ENCODE assay signal across 9 mouse cellular contexts in the genomic region with DNA sequence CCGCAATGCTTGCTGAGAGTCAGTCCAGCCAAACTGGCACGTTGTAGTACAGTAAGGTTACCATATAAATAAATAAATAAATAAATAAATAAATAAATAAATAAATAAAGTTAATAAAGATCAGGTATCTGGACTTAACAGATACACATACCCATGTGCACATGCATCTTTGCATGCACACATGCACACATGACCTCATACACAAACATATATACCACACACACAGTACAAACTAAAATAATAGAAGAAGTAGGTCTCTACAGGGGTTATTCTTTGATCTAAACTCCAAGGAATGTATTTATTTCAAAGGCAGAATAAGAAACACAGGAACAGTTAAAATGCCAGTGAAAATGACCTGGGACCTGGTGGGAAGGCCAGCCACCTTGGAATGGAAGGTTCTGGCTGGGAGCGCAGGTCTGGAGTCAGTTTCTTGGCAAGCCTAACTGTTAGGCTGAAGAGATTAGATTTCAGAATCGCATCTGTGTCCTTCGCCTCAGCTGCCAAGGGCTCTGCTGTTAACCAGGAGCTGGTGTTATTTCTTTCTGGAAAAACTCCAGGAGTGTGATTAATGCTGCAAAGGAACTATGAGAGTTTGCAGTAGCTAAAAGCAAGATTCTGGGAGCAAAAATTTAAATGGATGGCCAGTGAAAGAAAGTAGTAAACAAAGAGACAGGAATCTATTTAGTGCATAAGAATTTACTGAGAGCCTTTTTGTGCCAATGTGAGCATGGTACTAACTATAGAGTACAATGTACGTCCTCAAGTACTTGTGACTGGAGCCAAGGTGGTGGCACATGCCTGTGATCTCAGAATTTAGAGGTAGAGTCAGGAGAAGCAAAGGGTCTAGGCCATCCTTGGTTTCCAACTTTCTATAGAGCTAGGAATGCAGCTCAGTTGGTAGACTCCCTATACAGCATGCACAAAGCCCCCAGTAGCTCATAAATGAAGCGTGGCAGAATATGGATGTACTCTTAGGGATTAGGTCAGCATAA. TPM values are rescaled to one million over a fixed set of nuclear protein-coding genes. Genes with fewer than 3 reads are reported as not detected.
DNase-seq lines count a peak whose midpoint lies in the region; ATAC-seq and TF ChIP-seq lines count a peak whose summit lies in the region.
"Had no signal": no experiment of that assay in that cellular context is flagged by ENCODE, and none has a peak within 500 bp of the region (broad histone marks: within the 10 kb centered on the region; RNA-seq: fewer than 3 reads in every experiment).

No protein-coding gene starts in this region.

- no peak overlapping the region for H3K4me2 ChIP-seq in intestine, embryonic 14.5 days (ENCODE audit: low read length)
- no peak overlapping the region for H3K4me2 ChIP-seq in intestine, postnatal 0 days (replicated peaks; ENCODE audit: low read depth)
- no peak overlapping the region for H3K4me2 ChIP-seq in kidney, embryonic 15.5 days
- H3K4me2 ChIP-seq in neural tube, embryonic 15.5 days: no peak overlapping the region
- H3K4me2 ChIP-seq: embryonic facial prominence, embryonic 12.5 days had no signal

- H3K36me3 ChIP-seq in intestine, embryonic 14.5 days (ENCODE audit: control insufficient read depth, insufficient read depth, low read length): no peaks in the 10 kb centered on the region
- H3K36me3 ChIP-seq in intestine, postnatal 0 days (ENCODE audit: control insufficient read depth, insufficient read depth): no peaks in the 10 kb centered on the region
- no peaks in the 10 kb centered on the region for H3K36me3 ChIP-seq in kidney, embryonic 15.5 days
- H3K36me3 ChIP-seq in neural tube, embryonic 15.5 days: no peaks in the 10 kb centered on the region
- H3K36me3 ChIP-seq: embryonic facial prominence, embryonic 12.5 days had no signal

- no peak for TF ChIP-seq CTCF in intestine, postnatal 0 days (IDR thresholded peaks at IDR 0.05; ENCODE audit: low read depth)
- TF ChIP-seq CTCF in Patski (IDR thresholded peaks at IDR 0.05): no peak

- 0 out of 2 replicates have a peak, but pooled peaks have one; percentile 34 for ATAC-seq in intestine, embryonic 14.5 days (replicated peaks; ENCODE audit: low FRiP score, low TSS enrichment, low read depth)
- no peak for ATAC-seq in intestine, postnatal 0 days
- peak; percentile 80 for ATAC-seq in Patski
- 0 out of 2 replicates have a peak, but pooled peaks have one; percentile 40 for ATAC-seq in kidney, embryonic 15.5 days (replicated peaks; ENCODE audit: low FRiP score)
- no peak for ATAC-seq in megakaryocyte progenitor cell, adult 5-6 weeks (replicated peaks; ENCODE audit: poor library complexity)
- ATAC-seq in CD4-positive, CD25-positive, alpha-beta regulatory T cell, adult 4 months: no peak
- ATAC-seq in neural tube, embryonic 15.5 days (ENCODE audit: low FRiP score): no peak

- DNase-seq in intestine, embryonic 14.5 days (ENCODE audit: low spot score): no peak
- peak; percentile 54 for DNase-seq in Patski (ENCODE audit: low read depth, low spot score)
- peak; percentile 81 for DNase-seq in gastrocnemius, adult 18-20 months (ENCODE audit: low spot score)

- CTCF ChIA-PET in Patski (lab: Charles Lee): interaction anchor here (0.8 to 1.2 kb wide), 3 partner anchors 10 to 26 kb away, joined by 3 to 4 read pairs (median 4); no protein-coding TSS in a partner anchor

- H3K27ac ChIP-seq in intestine, embryonic 14.5 days (ENCODE audit: low read depth): 0 out of 2 replicates have a peak overlapping the region, but pooled peaks have one; percentile 16
- H3K27ac ChIP-seq in intestine, postnatal 0 days (ENCODE audit: low read depth, low read length): no peak overlapping the region
- H3K27ac ChIP-seq in kidney, embryonic 15.5 days: no peak overlapping the region
- H3K27ac ChIP-seq in neural tube, embryonic 15.5 days (replicated peaks): no peak overlapping the region
- H3K27ac ChIP-seq: embryonic facial prominence, embryonic 12.5 days had no signal

- POLR2A ChIA-PET in Patski (lab: Charles Lee): interaction anchor here (1.5 to 1.8 kb wide), 2 partner anchors 18 to 23 kb away, joined by 4 to 7 read pairs; a partner anchor contains a TSS

- H3K4me1 ChIP-seq in intestine, embryonic 14.5 days (replicated peaks; ENCODE audit: control insufficient read depth, insufficient read depth, low read length): 0 out of 2 replicates have a peak, but pooled peaks cover 3% of the 10 kb centered on the region
- no peaks in the 10 kb centered on the region for H3K4me1 ChIP-seq in intestine, postnatal 0 days (replicated peaks; ENCODE audit: control insufficient read depth, insufficient read depth, low read length)
- H3K4me1 ChIP-seq in kidney, embryonic 15.5 days: no peaks in the 10 kb centered on the region
- H3K4me1 ChIP-seq in neural tube, embryonic 15.5 days: no peaks in the 10 kb centered on the region
- H3K4me1 ChIP-seq: embryonic facial prominence, embryonic 12.5 days had no signal

- H3K9ac ChIP-seq in intestine, embryonic 14.5 days (ENCODE audit: low read length): no peak overlapping the region
- H3K9ac ChIP-seq in intestine, postnatal 0 days (ENCODE audit: low read depth, low read length): no peak overlapping the region
- no peak overlapping the region for H3K9ac ChIP-seq in kidney, embryonic 15.5 days
- H3K9ac ChIP-seq in neural tube, embryonic 15.5 days (replicated peaks): no peak overlapping the region
- H3K9ac ChIP-seq: embryonic facial prominence, embryonic 12.5 days had no signal

- WGBS in intestine, embryonic 14.5 days: 66% methylated on average over 7 of the region's 7 CpGs
- WGBS in intestine, postnatal 0 days: 73% methylated on average over 7 of the region's 7 CpGs
- 74% methylated on average over 7 of the region's 7 CpGs for WGBS in kidney, embryonic 15.5 days
- 80% methylated on average over 7 of the region's 7 CpGs for WGBS in neural tube, embryonic 15.5 days

- no peaks in the 10 kb centered on the region for H3K9me3 ChIP-seq in intestine, embryonic 14.5 days (ENCODE audit: control insufficient read depth, low read length)
- no peaks in the 10 kb centered on the region for H3K9me3 ChIP-seq in intestine, postnatal 0 days (ENCODE audit: control insufficient read depth)
- no peaks in the 10 kb centered on the region for H3K9me3 ChIP-seq in kidney, embryonic 15.5 days (replicated peaks)
- no peaks in the 10 kb centered on the region for H3K9me3 ChIP-seq in neural tube, embryonic 15.5 days (replicated peaks)
- H3K9me3 ChIP-seq: embryonic facial prominence, embryonic 12.5 days had no signal

- H3K27me3 ChIP-seq in intestine, embryonic 14.5 days (replicated peaks; ENCODE audit: control insufficient read depth, insufficient read depth, low read length): no peaks in the 10 kb centered on the region
- no peaks in the 10 kb centered on the region for H3K27me3 ChIP-seq in intestine, postnatal 0 days (replicated peaks; ENCODE audit: control insufficient read depth, insufficient read depth, low read length)
- H3K27me3 ChIP-seq in Patski: no peaks in the 10 kb centered on the region
- no peaks in the 10 kb centered on the region for H3K27me3 ChIP-seq in kidney, embryonic 15.5 days
- H3K27me3 ChIP-seq in neural tube, embryonic 15.5 days (replicated peaks): no peaks in the 10 kb centered on the region
- H3K27me3 ChIP-seq: embryonic facial prominence, embryonic 12.5 days had no signal

- in situ Hi-C loops in Patski (cut with MboI; ENCODE audit: low pct_unique_long_range_greater_than_20kb): no loop called here

- H3K4me3 ChIP-seq in intestine, embryonic 14.5 days (ENCODE audit: low read depth, low read length): no peak overlapping the region
- no peak overlapping the region for H3K4me3 ChIP-seq in intestine, postnatal 0 days (ENCODE audit: low read depth, low read length)
- H3K4me3 ChIP-seq in kidney, embryonic 15.5 days (replicated peaks): no peak overlapping the region
- H3K4me3 ChIP-seq in neural tube, embryonic 15.5 days (replicated peaks): no peak overlapping the region
- H3K4me3 ChIP-seq: embryonic facial prominence, embryonic 12.5 days had no signal

RNA-seq across cellular contexts. Expression of a gene that starts 18.1 kb away (rescaled TPM):
- polyA plus RNA-seq in intestine, embryonic 14.5 days (2014; fragmentation: Nextera tagmentation; extraction: Ambion mirVana): 49.1 and 51.4 TPM in 2 replicates
- polyA plus RNA-seq in intestine, postnatal 0 days (2015; fragmentation: Nextera tagmentation; extraction: Ambion mirVana): 36.2 and 37.4 TPM in 2 replicates
- 81.6 TPM for polyA plus RNA-seq in Patski (2021)
- total RNA-seq in gastrocnemius, adult 18-20 months (2021): 10 to 100 TPM; 17.7 to 42.4 TPM
- 51.9 and 53.0 TPM in 2 replicates for polyA plus RNA-seq in kidney, embryonic 15.5 days (2015; fragmentation: Nextera tagmentation; extraction: Ambion mirVana)
- total RNA-seq in megakaryocyte progenitor cell, adult 5-6 weeks (2015): 10.4 and 11.1 TPM in 2 replicates
- 8.9 and 14.0 TPM in 2 replicates for total RNA-seq in megakaryocyte progenitor cell, adult 5-6 weeks (2017)
- polyA plus RNA-seq in CD4-positive, CD25-positive, alpha-beta regulatory T cell, adult 4 months (2017; shearing (Covaris generic)): 1 to 10 TPM in 1 of 2 experiments, under 1 TPM in 1; 0.58 to 3.5 TPM
- 35.8 and 41.5 TPM in 2 replicates for polyA plus RNA-seq in neural tube, embryonic 15.5 days (2015; fragmentation: Nextera tagmentation; extraction: Ambion mirVana)

Comparison
In these comparisons a context has a peak if more than half of its experiments do, and no peak if none do; other contexts are left out.
1. ATAC-seq: peak in intestine, embryonic 14.5 days (single experiment), Patski (single experiment) and kidney, embryonic 15.5 days (single experiment); none in intestine, postnatal 0 days (single experiment), megakaryocyte progenitor cell, adult 5-6 weeks (single experiment), CD4-positive, CD25-positive, alpha-beta regulatory T cell, adult 4 months (single experiment) and neural tube, embryonic 15.5 days (single experiment).